Mouse (Mus musculus): Measurements from ENCODE around the gene Sbpl.

DNA sequence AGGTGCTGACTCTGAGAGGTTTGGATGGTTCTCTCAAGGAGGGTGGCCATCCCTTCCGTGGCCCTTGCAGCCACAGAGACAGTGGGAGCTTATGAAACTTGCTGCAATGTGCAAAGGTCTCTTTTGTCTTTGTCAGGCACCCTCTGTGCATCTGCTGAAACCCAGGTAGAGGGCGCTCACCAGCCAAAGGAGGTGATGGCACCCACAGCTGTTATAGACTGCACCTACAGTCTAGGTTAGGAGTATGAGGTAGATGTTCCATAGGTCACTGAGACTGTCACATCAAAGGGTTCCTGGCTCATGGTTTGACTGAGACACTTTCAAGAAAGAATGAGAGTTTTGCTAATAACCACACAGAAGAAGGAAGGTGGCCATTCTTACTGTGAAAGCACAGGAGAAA, 13.7 kb upstream of the Sbpl start:
- TF ChIP-seq CTCF (conservative IDR thresholded peaks at IDR 0.05; ENCODE audit: low read length) (peak; percentile 44), NANOG (IDR thresholded peaks at IDR 0.05; ENCODE audit: borderline replicate concordance, low read length) (no peak), POU5F1 (IDR thresholded peaks at IDR 0.05; ENCODE audit: borderline replicate concordance, low read length) (no peak)

All from E14TG2a.4 (cell line).